Mouse (Mus musculus): ENCODE results near the gene Actl7a. TPM values are rescaled to one million over a fixed set of nuclear protein-coding genes. Genes with fewer than 3 reads are reported as not detected.

The Actl7a gene
- polyA plus RNA-seq, 1 experiment from 2014 or later: not detected

GRCm38 (mm10) chr4:56717932-56718331 is 25.3 kb upstream of the Actl7a start:
- Histone ChIP-seq H3K27ac (replicated peaks) (no peak overlapping the region), H3K36me3 (ENCODE audit: control insufficient read depth, insufficient read depth, low read length) (no peaks in the 10 kb centered on the region), H3K4me3 (ENCODE audit: low read depth, low read length) (no peak overlapping the region), H3K4me1 (replicated peaks; ENCODE audit: control insufficient read depth, insufficient read depth) (no peaks in the 10 kb centered on the region), H3K9ac (ENCODE audit: low read length) (no peak overlapping the region), H3K9me3 (ENCODE audit: control insufficient read depth, low read length) (no peaks in the 10 kb centered on the region), H3K4me2 (replicated peaks; ENCODE audit: low read depth) (no peak overlapping the region), H3K27me3 (ENCODE audit: control insufficient read depth, insufficient read depth, low read length) (no peaks in the 10 kb centered on the region)
- DNase-seq (ENCODE audit: low spot score) (no peak), ATAC-seq (ENCODE audit: low FRiP score, low TSS enrichment) (no peak)
- no peak for TF ChIP-seq CTCF (IDR thresholded peaks at IDR 0.05; ENCODE audit: low read depth)
- no peak for TF ChIP-seq EP300 (optimal IDR thresholded peaks at IDR 0.05)
- 87% methylated on average over 3 of the region's 3 CpGs for WGBS

GRCm38 (mm10) chr4:56718573-56719442 is 24.4 kb upstream of the Actl7a start:
- WGBS: 61% methylated on average over 12 of the region's 12 CpGs
- no peaks in the 10 kb centered on the region for H3K4me1 ChIP-seq (replicated peaks; ENCODE audit: control insufficient read depth, insufficient read depth)
- H3K4me2 ChIP-seq (replicated peaks; ENCODE audit: low read depth): no peak overlapping the region
- no peak overlapping the region for H3K27ac ChIP-seq (replicated peaks)
- no peak overlapping the region for H3K4me3 ChIP-seq (ENCODE audit: low read depth, low read length)
- no peak for DNase-seq (ENCODE audit: low spot score)
- H3K36me3 ChIP-seq (ENCODE audit: control insufficient read depth, insufficient read depth, low read length): no peaks in the 10 kb centered on the region
- no peak overlapping the region for H3K9ac ChIP-seq (ENCODE audit: low read length)
- TF ChIP-seq EP300 (optimal IDR thresholded peaks at IDR 0.05) (no peak), CTCF (IDR thresholded peaks at IDR 0.05; ENCODE audit: low read depth) (no peak)
- H3K9me3 ChIP-seq (ENCODE audit: control insufficient read depth, low read length): no peaks in the 10 kb centered on the region
- no peak for ATAC-seq (ENCODE audit: low FRiP score, low TSS enrichment)
- H3K27me3 ChIP-seq (ENCODE audit: control insufficient read depth, insufficient read depth, low read length): no peaks in the 10 kb centered on the region

- Histone ChIP-seq H3K9ac (ENCODE audit: low read length) (no peak overlapping the region), H3K36me3 (ENCODE audit: control insufficient read depth, insufficient read depth, low read length) (no peaks in the 10 kb centered on the region), H3K27ac (replicated peaks) (no peak overlapping the region), H3K4me2 (replicated peaks; ENCODE audit: low read depth) (no peak overlapping the region), H3K4me3 (ENCODE audit: low read depth, low read length) (no peak overlapping the region), H3K9me3 (ENCODE audit: control insufficient read depth, low read length) (no peaks in the 10 kb centered on the region), H3K27me3 (ENCODE audit: control insufficient read depth, insufficient read depth, low read length) (no peaks in the 10 kb centered on the region), H3K4me1 (replicated peaks; ENCODE audit: control insufficient read depth, insufficient read depth) (no peaks in the 10 kb centered on the region)
- 68% methylated on average over 9 of the region's 9 CpGs for WGBS
- DNase-seq (ENCODE audit: low spot score): no peak
- TF ChIP-seq CTCF (IDR thresholded peaks at IDR 0.05; ENCODE audit: low read depth) (no peak), EP300 (optimal IDR thresholded peaks at IDR 0.05) (no peak)
- no peak for ATAC-seq (ENCODE audit: low FRiP score, low TSS enrichment)
Measured at GRCm38 (mm10) chr4:56719456-56719855, 23.8 kb upstream of the Actl7a start.

- no peak overlapping the region for H3K27ac ChIP-seq (replicated peaks)
- DNase-seq (ENCODE audit: low spot score) (no peak), ATAC-seq (ENCODE audit: low FRiP score, low TSS enrichment) (no peak)
- no peaks in the 10 kb centered on the region for H3K9me3 ChIP-seq (ENCODE audit: control insufficient read depth, low read length)
- no peak for TF ChIP-seq CTCF (IDR thresholded peaks at IDR 0.05; ENCODE audit: low read depth)
- TF ChIP-seq EP300 (optimal IDR thresholded peaks at IDR 0.05): no peak
- no peak overlapping the region for H3K4me2 ChIP-seq (replicated peaks; ENCODE audit: low read depth)
- no peak overlapping the region for H3K4me3 ChIP-seq (ENCODE audit: low read depth, low read length)
- H3K36me3 ChIP-seq (ENCODE audit: control insufficient read depth, insufficient read depth, low read length): no peaks in the 10 kb centered on the region
- no peaks in the 10 kb centered on the region for H3K4me1 ChIP-seq (replicated peaks; ENCODE audit: control insufficient read depth, insufficient read depth)
- H3K27me3 ChIP-seq (ENCODE audit: control insufficient read depth, insufficient read depth, low read length): no peaks in the 10 kb centered on the region
- no peak overlapping the region for H3K9ac ChIP-seq (ENCODE audit: low read length)
- WGBS: 71% methylated on average over 9 of the region's 9 CpGs
Measured at GRCm38 (mm10) chr4:56720403-56720802, 22.8 kb upstream of the Actl7a start.

- H3K4me1 ChIP-seq (replicated peaks; ENCODE audit: control insufficient read depth, insufficient read depth): no peaks in the 10 kb centered on the region
Measured at GRCm38 (mm10) chr4:56721469-56721868, 21.7 kb upstream of the Actl7a start.

GRCm38 (mm10) chr4:56722346-56722745 is 20.9 kb upstream of the Actl7a start:
- H3K27ac ChIP-seq (replicated peaks): no peak overlapping the region
- H3K27me3 ChIP-seq (ENCODE audit: control insufficient read depth, insufficient read depth, low read length): no peaks in the 10 kb centered on the region
- no peak overlapping the region for H3K4me2 ChIP-seq (replicated peaks; ENCODE audit: low read depth)
- no peaks in the 10 kb centered on the region for H3K36me3 ChIP-seq (ENCODE audit: control insufficient read depth, insufficient read depth, low read length)
- ATAC-seq (ENCODE audit: low FRiP score, low TSS enrichment) (no peak), DNase-seq (ENCODE audit: low spot score) (no peak)
- H3K9me3 ChIP-seq (ENCODE audit: control insufficient read depth, low read length): no peaks in the 10 kb centered on the region
- H3K4me3 ChIP-seq (ENCODE audit: low read depth, low read length): no peak overlapping the region
- 58% methylated on average over 6 of the region's 6 CpGs for WGBS
- TF ChIP-seq CTCF (IDR thresholded peaks at IDR 0.05; ENCODE audit: low read depth): no peak
- no peak for TF ChIP-seq EP300 (optimal IDR thresholded peaks at IDR 0.05)
- H3K4me1 ChIP-seq (replicated peaks; ENCODE audit: control insufficient read depth, insufficient read depth): no peaks in the 10 kb centered on the region
- H3K9ac ChIP-seq (ENCODE audit: low read length): no peak overlapping the region

More at GRCm38 (mm10) chr4:56721469-56721868, 21.7 kb upstream of the Actl7a start:
- ATAC-seq (ENCODE audit: low FRiP score, low TSS enrichment) (no peak), DNase-seq (ENCODE audit: low spot score) (peak; percentile 26)
- no peak for TF ChIP-seq EP300 (optimal IDR thresholded peaks at IDR 0.05)
- peak; percentile 75 for TF ChIP-seq CTCF (IDR thresholded peaks at IDR 0.05; ENCODE audit: low read depth)
- Histone ChIP-seq H3K9me3 (ENCODE audit: control insufficient read depth, low read length) (no peaks in the 10 kb centered on the region), H3K36me3 (ENCODE audit: control insufficient read depth, insufficient read depth, low read length) (no peaks in the 10 kb centered on the region), H3K27ac (replicated peaks) (no peak overlapping the region), H3K4me3 (ENCODE audit: low read depth, low read length) (no peak overlapping the region), H3K27me3 (ENCODE audit: control insufficient read depth, insufficient read depth, low read length) (no peaks in the 10 kb centered on the region), H3K4me2 (replicated peaks; ENCODE audit: low read depth) (no peak overlapping the region), H3K9ac (ENCODE audit: low read length) (no peak overlapping the region)
- 27% methylated on average over 3 of the region's 3 CpGs for WGBS
